Mouse (Mus musculus) urinary bladder, postnatal 14 days (tissue): ENCODE data around the gene Lgmn.

Experiments used
- DNase-seq: peaks from one replicate; pipeline ENCODE4 v3.0.0; 2021; ENCODE audit warnings: low spot score

Gene Lgmn

GRCm38 (mm10) chr12:102439632-102440023 lies at the start of gene Lgmn:
Lgmn (minus strand) TSS chr12:102439813.
- peak; percentile 99 for DNase-seq

GRCm38 (mm10) chr12:102484946-102485345 lies 45.3 kb upstream of the Lgmn start:
- no peak for DNase-seq

GRCm38 (mm10) chr12:102480481-102480880 lies 40.9 kb upstream of the Lgmn start:
- DNase-seq: no peak

GRCm38 (mm10) chr12:102474411-102474810 lies 34.8 kb upstream of the Lgmn start:
- DNase-seq: no peak

- DNase-seq: peak; percentile 98
Measured at GRCm38 (mm10) chr12:102468894-102469764, 29.5 kb upstream of the Lgmn start, which contains the start of gene Golga5. Golga5 (plus strand) TSS chr12:102469135.

GRCm38 (mm10) chr12:102468136-102468535 lies 28.5 kb upstream of the Lgmn start:
- DNase-seq: no peak

- no peak for DNase-seq
Measured at GRCm38 (mm10) chr12:102464650-102465049, 25.0 kb upstream of the Lgmn start.

DNA sequence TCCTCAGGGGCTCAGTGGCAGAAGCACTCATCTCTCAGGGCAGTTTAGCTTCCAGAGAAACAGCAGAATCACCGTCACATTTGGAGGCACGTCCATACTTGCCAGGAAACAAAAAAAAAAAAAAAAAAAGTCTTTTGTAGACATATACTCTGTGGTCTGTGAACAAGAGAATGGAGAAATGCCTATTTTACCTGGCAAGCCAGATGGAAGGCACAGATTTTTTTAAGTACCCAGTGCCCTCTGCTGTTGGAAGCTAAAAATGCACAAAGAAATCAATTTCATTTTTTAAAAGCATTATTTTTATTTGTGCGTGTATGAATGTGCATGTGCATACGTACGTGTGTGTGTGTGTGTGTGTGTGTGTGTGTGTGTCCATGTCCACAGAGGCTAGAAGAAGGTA lies 21.6 kb upstream of the Lgmn start:
- DNase-seq: no peak

DNA sequence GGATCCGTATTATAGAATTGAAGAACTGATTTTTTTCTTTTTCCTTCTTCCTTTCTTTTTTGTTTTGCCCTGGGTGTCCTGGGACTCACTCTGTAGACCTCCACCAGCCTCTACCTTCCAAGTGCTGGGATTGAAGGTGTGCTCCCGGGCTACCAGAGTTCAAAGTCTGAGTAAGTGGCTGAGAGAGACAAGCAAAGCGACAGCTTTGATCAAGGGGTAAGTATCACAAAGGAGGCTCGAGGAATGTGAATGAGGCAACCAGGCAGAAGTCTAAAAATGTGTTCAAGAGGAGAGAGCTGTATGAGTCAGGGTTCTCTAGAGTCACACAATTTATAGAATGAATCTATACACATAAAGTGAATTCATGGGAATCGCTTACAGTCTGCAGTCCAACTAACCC lies 20.4 kb upstream of the Lgmn start:
- no peak for DNase-seq

DNA sequence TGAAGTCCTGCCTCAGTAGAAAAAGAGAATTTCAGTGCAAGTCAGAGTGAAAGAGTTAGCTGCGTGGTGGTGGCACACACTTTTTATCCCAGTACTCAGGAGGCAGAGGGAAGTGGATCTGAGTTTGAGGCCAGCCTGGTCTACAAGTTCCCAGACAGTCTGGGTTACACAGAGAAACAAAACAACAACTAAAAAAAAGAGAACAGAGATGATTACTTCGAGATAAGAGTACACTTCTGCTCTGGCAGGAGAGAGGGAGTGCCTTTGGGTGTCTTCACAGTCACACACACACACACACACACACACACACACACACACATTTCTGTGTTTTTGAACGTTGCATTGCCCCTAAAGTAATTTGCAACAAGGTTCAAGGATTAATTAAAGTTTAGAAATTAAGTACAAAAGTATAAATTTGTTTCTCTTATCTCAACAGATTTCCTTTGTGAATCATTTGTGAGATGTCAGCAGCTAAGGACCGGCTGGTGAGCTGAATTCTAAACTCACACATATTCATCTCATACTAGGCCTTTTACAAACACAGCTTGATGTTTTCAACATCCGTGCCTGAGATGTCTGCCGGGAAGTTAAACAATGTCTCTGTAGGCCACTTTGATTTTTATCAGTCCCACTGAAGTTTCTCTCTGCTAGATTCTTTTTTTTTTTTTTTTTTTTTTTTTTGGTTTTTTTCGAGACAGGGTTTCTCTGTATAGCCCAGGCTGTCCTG lies 17.0 kb upstream of the Lgmn start:
- DNase-seq: no peak

- peak; percentile 22 for DNase-seq
Measured at GRCm38 (mm10) chr12:102453581-102453980, 14.0 kb upstream of the Lgmn start.

DNA sequence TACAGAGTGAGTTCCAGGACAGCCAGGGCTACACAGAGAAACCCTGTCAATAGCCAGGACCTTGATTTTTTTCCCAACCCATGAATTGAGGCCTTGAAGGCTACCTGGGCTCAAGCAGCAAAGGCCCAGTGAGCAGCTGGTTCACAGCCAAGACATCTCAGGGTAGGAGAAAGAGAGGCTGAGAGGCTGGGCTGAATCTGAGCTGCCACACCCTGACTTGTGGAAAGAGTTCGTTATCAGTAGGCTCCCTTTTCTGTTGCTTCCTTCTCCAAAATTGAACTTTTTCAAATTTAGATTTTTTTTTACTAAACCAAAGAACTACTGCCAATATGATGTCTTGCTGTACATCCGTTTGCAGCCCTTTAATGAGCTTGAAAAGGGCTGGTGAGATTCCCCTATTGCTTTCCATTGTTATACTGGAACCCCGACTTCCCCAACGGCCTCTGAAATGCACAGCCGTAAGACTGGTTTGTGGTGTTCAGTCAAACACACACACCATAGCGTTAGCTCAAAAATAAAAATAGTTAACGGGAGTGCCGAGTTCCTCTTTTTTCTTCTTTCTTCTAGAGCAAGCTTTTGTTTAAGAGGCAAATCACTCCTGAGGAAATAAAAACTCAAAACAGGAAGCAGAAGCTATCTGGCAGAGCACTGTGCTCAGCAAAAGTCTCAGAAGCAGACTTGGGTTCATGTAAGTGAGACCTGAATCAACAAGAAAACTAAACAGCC lies 11.7 kb upstream of the Lgmn start:
- no peak for DNase-seq

GRCm38 (mm10) chr12:102450437-102450836 lies 10.8 kb upstream of the Lgmn start:
- no peak for DNase-seq

GRCm38 (mm10) chr12:102445436-102445835 lies 5.8 kb upstream of the Lgmn start:
- no peak for DNase-seq

DNA sequence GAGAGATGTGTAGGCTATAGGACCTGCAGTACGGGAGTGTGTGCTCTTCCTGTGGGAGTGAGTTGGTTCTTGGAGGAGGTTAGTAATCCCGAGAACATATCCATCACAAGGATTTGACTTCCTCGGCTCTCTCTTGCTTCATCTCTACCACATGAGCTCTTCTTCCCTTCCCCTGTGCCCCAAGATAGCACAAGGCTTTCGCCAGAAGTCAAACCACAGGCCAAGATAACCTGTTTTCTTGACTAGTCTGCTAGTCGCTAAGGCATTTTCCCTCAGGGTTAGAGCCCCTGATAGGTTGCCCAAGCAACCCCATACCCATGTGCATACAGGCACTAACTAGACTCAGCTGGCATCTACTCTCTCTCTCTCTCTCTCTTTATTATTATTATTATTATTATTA lies 4.1 kb upstream of the Lgmn start:
- DNase-seq: no peak

DNA sequence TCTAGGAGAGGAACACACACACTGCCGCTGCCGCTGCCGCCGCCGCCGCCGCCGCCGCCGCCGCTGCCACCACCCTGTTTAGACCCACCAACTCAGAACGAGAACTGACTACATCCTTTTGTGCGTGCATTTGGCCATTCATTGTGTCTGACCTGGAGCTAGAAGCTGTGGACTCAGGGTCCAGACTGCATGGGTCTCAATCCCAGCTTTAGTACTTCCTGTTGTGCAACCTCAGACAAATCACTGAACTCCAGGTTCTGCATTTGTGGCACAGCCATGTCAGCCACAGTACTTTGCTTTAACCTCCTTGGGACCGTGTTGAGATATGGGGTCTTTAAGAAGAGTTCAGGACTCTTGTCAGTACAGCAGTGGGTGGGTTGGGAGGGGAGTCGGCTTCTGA lies 3.0 kb upstream of the Lgmn start:
- DNase-seq: no peak

DNA sequence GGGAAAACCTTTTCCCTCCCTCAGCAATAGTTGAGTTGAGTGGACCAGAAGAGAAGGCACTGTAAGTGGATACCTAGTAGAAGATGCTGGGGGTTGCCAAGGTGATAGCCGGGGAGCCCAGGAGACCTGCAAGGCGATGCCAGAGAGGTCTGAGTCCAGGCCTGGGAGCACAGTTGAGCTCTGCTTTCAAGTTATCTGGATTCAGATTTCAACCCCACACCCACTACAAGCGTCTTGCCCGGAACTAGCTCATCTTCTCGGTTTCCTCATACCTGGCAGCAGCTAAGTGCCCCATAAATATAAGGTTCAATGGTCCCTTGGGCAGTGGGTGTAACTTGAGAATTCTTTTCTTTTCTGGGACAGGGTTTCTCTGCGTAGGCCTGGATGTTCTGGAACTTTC lies 1.5 kb upstream of the Lgmn start:
- no peak for DNase-seq

GRCm38 (mm10) chr12:102440551-102440950 lies 938 bp upstream of the Lgmn start:
- no peak for DNase-seq

- DNase-seq: no peak
Measured at GRCm38 (mm10) chr12:102438983-102439631, 506 bp downstream of the Lgmn start.

DNA sequence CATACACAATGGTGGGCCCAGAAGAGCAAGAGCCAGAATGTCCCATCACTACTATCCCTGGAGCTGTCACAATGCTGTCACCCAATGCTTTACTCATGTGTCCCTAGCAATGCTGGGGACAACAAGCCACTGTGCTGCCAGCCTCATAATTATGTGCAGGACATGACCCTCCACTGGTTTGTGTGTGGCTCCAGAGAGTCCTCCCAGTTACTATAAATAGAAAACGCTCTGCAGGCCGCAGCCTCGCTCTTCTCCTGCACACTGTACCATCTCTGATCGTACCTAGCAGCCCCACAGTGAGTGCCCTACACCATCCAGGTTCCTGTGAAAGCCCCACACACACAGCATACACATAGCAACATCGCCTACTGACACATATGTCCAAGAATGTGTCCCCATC lies 1.7 kb downstream of the Lgmn start:
- DNase-seq: no peak

- DNase-seq: no peak
Measured at GRCm38 (mm10) chr12:102436939-102437526, 2.6 kb downstream of the Lgmn start.

DNA sequence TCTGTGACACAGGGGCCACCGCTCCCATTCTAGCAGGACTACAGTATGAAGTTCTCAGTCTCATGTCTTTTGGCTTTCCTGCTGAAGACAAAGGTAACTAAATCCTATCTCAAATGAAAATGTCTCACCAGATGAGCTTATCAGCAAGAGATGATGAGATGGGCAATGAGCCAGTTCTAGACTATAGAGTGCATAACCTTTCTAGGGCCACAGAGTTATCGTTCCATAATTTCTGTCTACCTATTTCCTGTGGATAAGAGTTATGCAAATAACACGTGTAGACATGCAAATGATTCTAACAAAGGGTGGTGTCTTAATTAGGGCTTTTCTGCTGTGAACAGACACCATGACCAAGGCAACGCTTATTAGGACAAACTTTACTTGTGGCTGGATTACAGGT lies 5.5 kb downstream of the Lgmn start:
- DNase-seq: no peak
